Mouse (Mus musculus) bone marrow, adult 2 months (tissue): ENCODE results near the gene Shisa2. TPM values are rescaled to one million over a fixed set of nuclear protein-coding genes. Genes with fewer than 3 reads are reported as not detected.

ENCODE experiments used
- H3K27ac ChIP-seq: fragments of 200-500 bp; 2 replicates; pipeline ENCODE4 v1.5.1; 2012; ENCODE audit warnings: low read depth, mild to moderate bottlenecking, control low read depth, inconsistent platforms, low read length; ENCODE audit not compliant: control insufficient read depth, poor library complexity, insufficient read depth
- H3K4me1 ChIP-seq: fragments of 200-500 bp; 2 replicates; pipeline ENCODE4 v1.6.1; 2011; ENCODE audit warnings: low read length; ENCODE audit not compliant: control insufficient read depth, insufficient read depth
- H3K4me3 ChIP-seq: fragments of 200-500 bp; replicated peaks from 2 replicates; pipeline ENCODE3; 2011; ENCODE audit warnings: mild to moderate bottlenecking, low read depth, low read length, control low read depth; ENCODE audit not compliant: control insufficient read depth
- CTCF ChIP-seq: fragments of 200-500 bp; IDR thresholded peaks from 2 replicates; pipeline ENCODE4 v1.5.1; 2011; ENCODE audit warnings: low read length, control low read depth; ENCODE audit not compliant: control insufficient read depth, insufficient read depth
- POLR2A ChIP-seq: fragments of 200-500 bp; IDR thresholded peaks from 2 replicates; pipeline ENCODE4 v1.6.1; 2011; ENCODE audit warnings: low read depth, mild to moderate bottlenecking, control low read depth, low read length, borderline replicate concordance; ENCODE audit not compliant: control insufficient read depth
- WGBS: fragments of 180-500 bp; shearing (Covaris S2); methylation state at CpG from one replicate; pipeline ENCODE4 v1.1.7; 2018; 5-methylcytosine and 5-hydroxymethylcytosine counted together
- polyA plus RNA-seq: library from polyadenylated mRNA; stranded (reverse); fragments of >200 nt; gene quantifications from 2 replicates; pipeline ENCODE4 v1.2.4, GENCODE M21; 2011; ENCODE audit warnings: low replicate concordance; ENCODE audit not compliant: missing spikeins, insufficient read depth, insufficient read length

The Shisa2 gene
- polyA plus RNA-seq, 1 experiment, result not detected

DNA sequence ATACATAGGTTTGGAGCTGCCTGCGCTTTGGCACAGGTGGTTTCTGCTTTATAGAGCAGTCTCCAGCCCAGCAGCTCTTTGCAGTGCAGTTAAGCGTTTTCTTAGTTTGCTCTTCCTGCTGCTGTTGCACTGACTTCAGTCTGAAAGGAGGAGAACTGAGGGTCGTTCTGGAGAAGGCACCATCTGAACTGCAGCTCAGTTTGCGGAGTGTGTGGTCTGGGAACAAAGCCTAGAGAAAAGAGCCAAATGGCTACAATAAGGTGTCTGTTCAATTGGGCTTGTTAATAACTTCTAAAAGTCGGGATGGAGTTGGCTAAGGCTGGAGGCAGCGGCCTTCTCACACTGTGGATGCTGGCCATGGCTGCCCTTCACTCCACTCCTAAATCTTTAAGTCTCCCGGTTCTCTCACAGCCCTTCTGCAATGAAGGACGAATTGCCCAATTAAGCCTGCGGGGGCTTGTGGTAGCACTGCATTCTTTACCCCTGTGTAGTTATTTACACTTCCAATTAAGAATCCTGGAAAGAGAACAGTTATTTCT lies 2.1 kb downstream of the Shisa2 start:
- 65% methylated on average over 9 of the region's 9 CpGs for WGBS
- H3K4me3 ChIP-seq, result no peak overlapping the region
- H3K4me1 ChIP-seq, result no peaks in the 10 kb centered on the region
- TF ChIP-seq POLR2A (no peak), CTCF (no peak)
- H3K27ac ChIP-seq, result no peak overlapping the region

DNA sequence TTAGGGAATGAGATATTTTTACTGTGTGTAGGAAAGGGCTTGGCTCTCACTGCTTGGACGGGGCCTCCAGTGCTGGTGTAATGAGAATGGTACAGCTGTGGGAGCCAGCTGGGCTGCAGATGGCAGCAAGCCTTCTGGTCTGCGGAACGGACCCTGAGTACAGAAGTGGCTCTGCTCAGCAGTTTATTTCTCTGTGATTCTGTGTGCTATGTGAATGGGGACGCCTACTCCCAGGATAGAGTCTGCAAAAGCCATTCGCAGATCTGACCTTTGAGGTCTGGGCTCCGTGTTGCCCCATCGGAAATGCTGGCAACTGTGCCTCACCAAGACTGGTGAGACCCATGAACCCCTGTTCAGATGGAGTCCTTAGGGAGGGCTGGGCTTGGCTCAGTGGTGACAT lies 2.7 kb downstream of the Shisa2 start:
- no peak overlapping the region for H3K27ac ChIP-seq
- H3K4me3 ChIP-seq, result no peak overlapping the region
- TF ChIP-seq CTCF, result no peak
- TF ChIP-seq POLR2A, result no peak
- 68% methylated on average over 7 of the region's 7 CpGs for WGBS
- H3K4me1 ChIP-seq, result no peaks in the 10 kb centered on the region

DNA sequence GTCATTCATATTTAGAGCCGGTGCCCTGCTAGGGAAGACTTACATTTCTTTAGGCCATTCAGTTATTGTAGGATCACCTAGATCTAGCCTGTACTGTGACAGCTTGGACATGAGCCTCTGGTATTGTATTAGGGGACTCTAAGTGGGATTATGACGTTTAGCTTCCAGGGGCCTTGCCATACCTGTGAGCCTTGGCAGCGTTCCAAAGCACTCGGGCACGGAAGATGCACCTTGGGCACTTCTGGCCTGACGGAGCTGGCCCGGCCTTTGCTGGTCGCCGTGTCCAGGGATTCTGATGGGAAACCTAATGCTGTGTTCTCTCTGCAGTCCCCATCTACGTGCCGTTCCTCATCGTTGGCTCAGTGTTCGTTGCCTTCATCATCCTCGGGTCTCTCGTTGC lies 4.2 kb downstream of the Shisa2 start:
- TF ChIP-seq CTCF (no peak), POLR2A (no peak)
- Histone ChIP-seq H3K27ac (no peak overlapping the region), H3K4me3 (no peak overlapping the region), H3K4me1 (no peaks in the 10 kb centered on the region)
- WGBS, result 90% methylated on average over 15 of the region's 15 CpGs

DNA sequence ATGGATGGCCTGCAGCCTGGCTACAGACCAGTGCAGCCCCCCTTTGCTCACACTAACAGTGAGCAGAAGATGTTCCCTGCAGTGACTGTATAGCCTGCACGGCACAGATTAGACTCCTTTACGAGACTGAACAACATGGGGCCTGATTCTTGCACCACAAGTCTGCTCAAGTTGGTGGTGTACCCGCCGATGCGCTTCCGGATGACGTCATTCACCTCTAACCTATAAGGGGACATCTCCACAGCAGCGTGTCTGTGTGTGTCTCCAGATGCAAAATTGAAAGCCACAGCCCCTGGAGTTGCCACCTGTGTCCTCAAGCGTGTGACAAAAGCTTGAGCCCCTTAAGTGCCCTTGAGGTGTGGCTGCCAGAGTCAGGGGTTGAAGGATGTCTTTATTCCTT lies 5.0 kb downstream of the Shisa2 start:
- H3K4me3 ChIP-seq, result no peak overlapping the region
- no peaks in the 10 kb centered on the region for H3K4me1 ChIP-seq
- no peak for TF ChIP-seq POLR2A
- no peak for TF ChIP-seq CTCF
- 89% methylated on average over 9 of the region's 9 CpGs for WGBS
- no peak overlapping the region for H3K27ac ChIP-seq

DNA sequence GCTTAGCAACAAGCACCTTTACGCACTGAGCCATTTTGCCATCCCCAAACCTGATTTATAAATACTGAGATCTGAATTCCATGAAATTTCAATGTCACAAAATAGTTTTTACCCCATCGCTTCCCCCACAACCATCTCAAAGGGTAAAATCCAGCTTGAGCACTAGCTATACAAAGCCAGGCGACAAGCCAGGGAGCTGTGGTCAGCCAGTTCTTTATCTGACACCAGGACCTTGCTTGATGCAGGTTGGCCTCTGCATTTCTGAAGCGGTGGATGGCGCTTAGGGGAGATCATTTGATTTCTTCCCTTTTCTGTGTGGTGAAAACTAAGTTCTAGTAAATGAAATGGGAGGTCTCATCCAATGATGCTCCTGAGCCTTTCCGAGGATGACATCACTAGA lies 7.0 kb downstream of the Shisa2 start:
- no peak for TF ChIP-seq CTCF
- TF ChIP-seq POLR2A, result no peak
- no peaks in the 10 kb centered on the region for H3K4me1 ChIP-seq
- H3K27ac ChIP-seq, result no peak overlapping the region
- WGBS, result 59% methylated on average over 6 of the region's 6 CpGs
- H3K4me3 ChIP-seq, result no peak overlapping the region

DNA sequence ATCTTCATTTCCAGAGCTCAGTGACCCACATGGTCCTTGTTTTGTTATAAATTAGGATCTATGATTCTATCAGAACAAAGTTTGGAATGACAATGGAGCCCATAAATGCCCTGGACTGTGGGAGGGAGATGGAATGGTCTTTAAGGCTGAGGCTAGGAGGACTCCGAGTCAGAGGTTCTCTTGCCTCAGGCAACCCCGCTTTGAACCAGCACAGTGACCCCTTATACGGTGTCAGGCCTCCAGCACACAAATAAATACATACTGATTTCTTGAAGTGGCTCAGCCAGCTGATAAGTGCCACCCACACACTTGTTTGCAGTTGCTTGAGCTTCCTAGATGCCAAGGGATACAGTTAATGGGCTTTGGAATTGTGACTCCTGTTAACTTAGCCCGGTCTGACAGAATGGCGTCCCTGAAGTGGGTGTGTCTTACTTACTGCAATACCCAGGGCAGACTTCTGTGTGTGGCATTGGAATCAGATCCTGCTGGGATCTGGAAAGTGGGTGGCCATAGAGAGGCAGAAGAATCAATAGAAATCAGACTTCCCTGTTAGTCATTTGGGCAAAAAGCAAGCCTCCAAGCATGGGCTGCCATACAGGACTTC lies 8.3 kb downstream of the Shisa2 start:
- TF ChIP-seq POLR2A (no peak), CTCF (no peak)
- Histone ChIP-seq H3K4me3 (no peak overlapping the region), H3K27ac (no peak overlapping the region), H3K4me1 (no peaks in the 10 kb centered on the region)
- 88% methylated on average over 5 of the region's 5 CpGs for WGBS

DNA sequence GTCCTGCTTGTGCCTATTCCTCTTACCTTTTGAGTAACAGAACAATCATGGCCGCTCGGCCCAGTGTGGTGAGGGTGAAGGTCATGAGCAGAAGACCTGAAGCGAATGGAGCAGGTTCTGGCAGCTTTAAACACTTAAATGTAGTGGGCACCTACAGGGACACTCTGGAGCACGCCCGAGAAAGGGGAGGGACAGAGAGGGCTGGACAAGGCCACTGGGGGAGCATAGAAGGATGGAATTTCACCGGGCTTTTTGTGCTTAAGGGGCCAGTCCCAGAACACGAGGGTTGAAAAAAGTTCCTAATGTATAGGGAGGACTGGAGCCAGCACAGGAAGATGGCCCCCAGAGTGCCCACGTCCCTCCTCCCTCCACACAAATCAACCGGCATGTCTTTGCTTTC lies 8.9 kb downstream of the Shisa2 start:
- 78% methylated on average over 9 of the region's 9 CpGs for WGBS
- Histone ChIP-seq H3K4me1 (no peaks in the 10 kb centered on the region), H3K4me3 (no peak overlapping the region), H3K27ac (no peak overlapping the region)
- TF ChIP-seq CTCF (no peak), POLR2A (no peak)

DNA sequence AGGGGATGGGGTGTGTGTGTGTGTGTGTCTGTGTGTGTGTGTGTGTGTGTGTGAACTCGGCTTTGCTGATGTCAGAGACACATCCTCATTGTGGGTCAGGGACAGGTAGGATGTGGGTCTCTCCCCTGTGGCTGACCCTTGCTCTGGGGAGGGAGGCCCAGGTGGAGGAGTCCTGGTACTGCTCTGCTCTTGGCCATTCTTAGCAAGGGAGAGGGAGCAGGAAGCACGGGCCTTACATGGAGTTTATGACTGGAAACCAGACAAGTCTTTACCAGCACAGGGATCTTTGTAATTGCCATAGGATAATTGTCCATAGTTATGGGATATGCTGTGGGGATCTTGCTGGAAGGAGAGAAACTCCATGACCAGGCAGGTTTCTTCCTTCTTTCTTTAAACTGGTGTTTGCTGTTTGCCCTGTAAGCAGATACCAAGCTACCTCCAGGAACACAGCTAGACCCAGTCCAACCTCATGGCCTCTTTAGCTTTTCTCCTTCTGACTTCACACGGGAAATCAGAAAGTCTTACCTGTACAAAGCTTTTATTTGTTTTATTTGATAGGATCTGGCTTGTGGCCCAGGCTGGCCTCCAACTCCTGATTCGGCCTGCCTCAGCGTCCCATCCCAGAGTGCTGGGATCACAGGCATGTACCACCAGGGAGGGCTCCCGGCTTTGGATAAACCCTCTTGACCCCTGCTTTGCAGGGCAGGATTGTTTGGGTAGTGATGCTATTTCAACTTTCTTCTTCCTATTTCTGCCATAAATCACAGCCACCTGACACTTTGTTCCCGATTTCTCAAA lies 14.0 kb downstream of the Shisa2 start:
- TF ChIP-seq POLR2A, result no peak
- TF ChIP-seq CTCF, result no peak
- 61% methylated on average over 7 of the region's 7 CpGs for WGBS
- no peak overlapping the region for H3K27ac ChIP-seq
- no peak overlapping the region for H3K4me3 ChIP-seq
- H3K4me1 ChIP-seq, result peaks cover under 1% of the 10 kb centered on the region; the same call in 1 of the 2 replicates
